Mouse (Mus musculus) limb, embryonic 14.5 days (tissue): Measurements from ENCODE around the gene Krt28. TPM values are rescaled to one million over a fixed set of nuclear protein-coding genes. Genes with fewer than 3 reads are reported as not detected.

Source experiments
- ATAC-seq: fragments of 200-750 bp; cut with Nextera tagmentation; 2 replicates; pipeline ENCODE4 v1.8.0; 2017; ENCODE audit warnings: low read depth, moderate number of reproducible peaks, moderate TSS enrichment; ENCODE audit not compliant: low FRiP score
- DNase-seq: peaks from one replicate; pipeline ENCODE4 v3.0.0-alpha.2; 2015; ENCODE audit warnings: low spot score
- H3K27ac ChIP-seq: fragments of 300-500 bp; sonication (generic); replicated peaks from 2 replicates; pipeline ENCODE4 v1.5.1; 2014; ENCODE audit warnings: low read depth, mild to moderate bottlenecking, low read length, moderate library complexity, mixed read lengths
- H3K27me3 ChIP-seq: fragments of 300-500 bp; sonication (generic); 2 replicates; pipeline ENCODE4 v1.6.1; 2014; ENCODE audit warnings: low read length, mixed read lengths; ENCODE audit not compliant: control insufficient read depth, insufficient read depth
- H3K36me3 ChIP-seq: fragments of 300-500 bp; sonication (generic); 2 replicates; pipeline ENCODE4 v1.6.1; 2014; ENCODE audit warnings: mild to moderate bottlenecking, low read length, moderate library complexity, mixed read lengths; ENCODE audit not compliant: control insufficient read depth, insufficient read depth
- H3K4me1 ChIP-seq: fragments of 300-500 bp; sonication (generic); 2 replicates; pipeline ENCODE4 v1.6.1; 2014; ENCODE audit warnings: antibody characterized with exemption, low read length, mixed read lengths; ENCODE audit not compliant: control insufficient read depth, insufficient read depth
- H3K4me2 ChIP-seq: fragments of 300-500 bp; sonication (generic); replicated peaks from 2 replicates; pipeline ENCODE4 v1.6.1; 2014; ENCODE audit warnings: low read depth, mild to moderate bottlenecking, low read length, moderate library complexity; ENCODE audit not compliant: severe bottlenecking
- H3K4me3 ChIP-seq: fragments of 300-500 bp; sonication (generic); replicated peaks from 2 replicates; pipeline ENCODE4 v1.5.1; 2014; ENCODE audit warnings: low read length
- H3K9ac ChIP-seq: fragments of 300-500 bp; sonication (generic); 2 replicates; pipeline ENCODE4 v1.6.1; 2014; ENCODE audit warnings: mild to moderate bottlenecking, low read depth, low read length, moderate library complexity; ENCODE audit not compliant: severe bottlenecking
- H3K9me3 ChIP-seq: fragments of 300-500 bp; sonication (generic); 2 replicates; pipeline ENCODE4 v1.6.1; 2016; ENCODE audit warnings: low read length; ENCODE audit not compliant: control insufficient read depth
- POLR2A ChIP-seq: fragments of 200-500 bp; IDR thresholded peaks from 2 replicates; pipeline ENCODE4 v1.8.0; 2012; ENCODE audit warnings: inconsistent platforms, mild to moderate bottlenecking, moderate library complexity, borderline replicate concordance; ENCODE audit not compliant: insufficient read depth, insufficient read length; ENCODE audit errors: extremely low read depth
- WGBS: fragments of 180-500 bp; shearing (Covaris S2); extraction: QIAGEN DNeasy Blood & Tissue Kit; methylation state at CpG from one replicate; pipeline ENCODE4 v1.1.7; 2014; 5-methylcytosine and 5-hydroxymethylcytosine counted together
- polyA plus RNA-seq, 2 experiments: library from polyadenylated mRNA; depleted of rRNA in 1 of 2; stranded (reverse) in 1 of 2; unstranded in 1 of 2; fragments of >200 nt; fragmentation: Nextera tagmentation in 1 of 2; extraction: Ambion mirVana in 1 of 2; gene quantifications; 2 replicates each; pipeline versions ENCODE4 v1.2.1 to v1.2.3; 2012 to 2014

Gene Krt28
- polyA plus RNA-seq (2012; rRNA removed) (0.16 and 0.22 TPM in 2 replicates), polyA plus RNA-seq (2014; fragmentation: Nextera tagmentation; extraction: Ambion mirVana) (0.28 TPM in 1 of 2 replicates, not detected in the other)

- Histone ChIP-seq H3K27me3 (no peaks in the 10 kb centered on the region), H3K36me3 (no peaks in the 10 kb centered on the region), H3K9me3 (no peaks in the 10 kb centered on the region), H3K9ac (no peak within 1 kb of the TSS), H3K27ac (no peak within 1 kb of the TSS), H3K4me2 (no peak within 1 kb of the TSS), H3K4me3 (no peak within 1 kb of the TSS), H3K4me1 (no peaks in the 10 kb centered on the region)
- no peak for DNase-seq
- ATAC-seq: no peak
- WGBS: 77% methylated on average over 13 of the region's 13 CpGs
- TF ChIP-seq POLR2A: no peak
These were observed at the start of gene Krt28 for GRCm38 (mm10) chr11:99374803-99375202. TSS of gene Krt28 (minus strand) at chr11:99374903.

GRCm38 (mm10) chr11:99422159-99422558 is 47.5 kb upstream of the Krt28 start, which contains the start of gene Krt12:
TSS of gene Krt12 (minus strand) at chr11:99422259.
- Histone ChIP-seq H3K27ac (no peak within 1 kb of the TSS), H3K36me3 (no peaks in the 10 kb centered on the region), H3K9ac (no peak within 1 kb of the TSS), H3K27me3 (no peaks in the 10 kb centered on the region), H3K4me1 (no peaks in the 10 kb centered on the region), H3K9me3 (no peaks in the 10 kb centered on the region), H3K4me3 (no peak within 1 kb of the TSS), H3K4me2 (no peak within 1 kb of the TSS)
- no peak for TF ChIP-seq POLR2A
- DNase-seq (no peak), ATAC-seq (no peak)
- WGBS: 85% methylated on average over 10 of the region's 10 CpGs

GRCm38 (mm10) chr11:99420586-99420985 is 45.9 kb upstream of the Krt28 start:
- ATAC-seq: no peak
- 31% methylated on average over 10 of the region's 10 CpGs for WGBS
- Histone ChIP-seq H3K4me2 (no peak overlapping the region), H3K4me3 (no peak overlapping the region), H3K9ac (0 out of 2 replicates have a peak overlapping the region, but pooled peaks have one; percentile 12), H3K9me3 (no peaks in the 10 kb centered on the region), H3K36me3 (no peaks in the 10 kb centered on the region), H3K27me3 (no peaks in the 10 kb centered on the region), H3K4me1 (no peaks in the 10 kb centered on the region), H3K27ac (no peak overlapping the region)
- no peak for TF ChIP-seq POLR2A
- no peak for DNase-seq

- H3K9me3 ChIP-seq: no peaks in the 10 kb centered on the region
- DNase-seq (no peak), ATAC-seq (no peak)
- H3K4me1 ChIP-seq: no peaks in the 10 kb centered on the region
- no peaks in the 10 kb centered on the region for H3K27me3 ChIP-seq
- no peak for TF ChIP-seq POLR2A
- no peak overlapping the region for H3K27ac ChIP-seq
- H3K36me3 ChIP-seq: no peaks in the 10 kb centered on the region
- no peak overlapping the region for H3K4me3 ChIP-seq
- 72% methylated on average over 16 of the region's 16 CpGs for WGBS
- no peak overlapping the region for H3K9ac ChIP-seq
- H3K4me2 ChIP-seq: no peak overlapping the region
These were observed 43.1 kb upstream of the Krt28 start for GRCm38 (mm10) chr11:99417819-99418218.

- ATAC-seq: no peak
- H3K4me1 ChIP-seq: no peaks in the 10 kb centered on the region
- no peak overlapping the region for H3K9ac ChIP-seq
- H3K27me3 ChIP-seq: no peaks in the 10 kb centered on the region
- H3K9me3 ChIP-seq: no peaks in the 10 kb centered on the region
- H3K36me3 ChIP-seq: no peaks in the 10 kb centered on the region
- no peak for DNase-seq
- WGBS: 90% methylated on average over 13 of the region's 13 CpGs
- no peak for TF ChIP-seq POLR2A
- H3K4me3 ChIP-seq: no peak overlapping the region
- no peak overlapping the region for H3K27ac ChIP-seq
- no peak overlapping the region for H3K4me2 ChIP-seq
These were observed 42.2 kb upstream of the Krt28 start for GRCm38 (mm10) chr11:99416902-99417301.

- no peak for DNase-seq
- no peak overlapping the region for H3K9ac ChIP-seq
- H3K4me3 ChIP-seq: no peak overlapping the region
- H3K27ac ChIP-seq: no peak overlapping the region
- H3K4me2 ChIP-seq: no peak overlapping the region
- ATAC-seq: no peak
- no peak for TF ChIP-seq POLR2A
- H3K27me3 ChIP-seq: no peaks in the 10 kb centered on the region
- no peaks in the 10 kb centered on the region for H3K9me3 ChIP-seq
- no peaks in the 10 kb centered on the region for H3K36me3 ChIP-seq
- no peaks in the 10 kb centered on the region for H3K4me1 ChIP-seq
- 87% methylated on average over 13 of the region's 13 CpGs for WGBS
These were observed 39.9 kb upstream of the Krt28 start for GRCm38 (mm10) chr11:99414463-99415147.
